Mouse (Mus musculus): ENCODE data around the gene Dapk2.

DNA sequence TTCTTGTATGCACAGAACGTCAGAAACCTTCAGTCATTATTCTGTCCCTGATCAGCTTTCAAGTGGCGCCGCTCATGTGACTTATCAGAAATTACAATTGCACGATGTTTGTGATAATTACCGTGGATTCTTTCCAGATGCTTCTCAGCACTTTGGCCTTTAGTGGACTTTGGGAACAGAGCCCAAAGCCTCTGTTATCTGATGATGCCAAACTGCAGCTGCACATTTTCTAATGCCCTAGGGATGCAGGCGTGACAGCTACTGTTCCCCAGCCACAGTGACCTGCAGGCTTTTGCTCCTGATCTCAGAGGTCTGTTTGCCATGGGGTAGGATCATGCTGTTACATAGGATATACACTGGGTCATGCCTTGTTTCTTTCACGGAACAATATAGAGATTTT lies 127.9 kb downstream of the Dapk2 start:
- TF ChIP-seq CTCF (IDR thresholded peaks at IDR 0.05; ENCODE audit: insufficient read depth, low read length) (no peak), POLR2A (IDR thresholded peaks at IDR 0.05; ENCODE audit: borderline replicate concordance, extremely low read depth, low read depth, low read length) (no peak)
